Mouse (Mus musculus) left cerebral cortex, adult 2 months (tissue): ENCODE measurements around the gene Foxp1. TPM values are rescaled to one million over a fixed set of nuclear protein-coding genes. Genes with fewer than 3 reads are reported as not detected.

ENCODE experiments used
- DNase-seq, 2 experiments: peaks; one replicate each; pipeline ENCODE4 v3.0.0; 2021 to 2022; ENCODE audit warnings: low spot score in 2 of 2, mixed read lengths in 1 of 2; ENCODE audit errors: extremely low spot score in 1 of 2
- H3K27ac ChIP-seq: fragments of 200-600 bp; 2 replicates; pipeline ENCODE4 v1.8.1; 2022
- H3K4me3 ChIP-seq: fragments of 200-600 bp; 2 replicates; pipeline ENCODE4 v1.8.1; 2022
- CTCF ChIP-seq: fragments of 200-600 bp; IDR thresholded peaks from 2 replicates; pipeline ENCODE4 v1.8.1; 2022; ENCODE audit warnings: antibody characterized with exemption, mild to moderate bottlenecking, moderate library complexity
- intact Hi-C: fragments of 180-260 bp; cut with DNase I; formaldehyde crosslinking; loops from one replicate; pipeline ENCODE4 v1.15.1; 2025
- total RNA-seq, 2 experiments: library from RNA; stranded (reverse); gene quantifications; 2 replicates each; pipeline ENCODE4 v1.2.3; 2021

The Foxp1 gene
- total RNA-seq, 2 experiments from 2014 or later, result 133 to 139 TPM

GRCm38 (mm10) chr6:99478873-99479650 lies 43.5 kb downstream of the Foxp1 start:
- intact Hi-C loops, result no loop called here
- DNase-seq, result no peak
- no peak for TF ChIP-seq CTCF
- Histone ChIP-seq H3K27ac (no peak overlapping the region), H3K4me3 (no peak overlapping the region)

DNA sequence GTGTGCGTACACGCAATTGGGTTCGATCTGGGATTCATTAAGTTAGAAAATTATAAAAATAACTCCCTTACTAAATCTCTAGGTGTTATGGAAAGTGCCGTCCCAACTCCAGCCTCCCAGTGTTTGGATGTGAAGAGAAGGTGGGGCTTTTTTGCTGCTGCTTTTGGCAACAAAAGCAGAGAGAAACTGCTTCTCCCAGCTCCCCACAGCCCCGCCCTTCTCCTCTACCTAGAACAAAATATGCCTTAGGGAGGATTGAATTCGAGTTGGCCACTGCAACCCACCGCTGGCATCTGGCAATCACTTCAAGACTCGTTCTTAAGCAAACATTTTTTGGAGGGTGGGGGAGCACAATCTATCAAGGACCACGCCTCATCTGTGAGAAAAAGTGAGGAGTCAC lies 47.5 kb downstream of the Foxp1 start:
- H3K27ac ChIP-seq, result no peak overlapping the region
- no peak overlapping the region for H3K4me3 ChIP-seq
- intact Hi-C loops, result no loop called here
- DNase-seq, result no peak
- no peak for TF ChIP-seq CTCF

GRCm38 (mm10) chr6:99470906-99471305 lies 51.6 kb downstream of the Foxp1 start:
- DNase-seq, result no peak
- no peak overlapping the region for H3K4me3 ChIP-seq
- no peak overlapping the region for H3K27ac ChIP-seq
- intact Hi-C loops, result no loop called here
- no peak for TF ChIP-seq CTCF

- Histone ChIP-seq H3K4me3 (no peak overlapping the region), H3K27ac (no peak overlapping the region)
- intact Hi-C loops, result no loop called here
- DNase-seq, result no peak
- TF ChIP-seq CTCF, result no peak
These were observed 53.2 kb downstream of the Foxp1 start for GRCm38 (mm10) chr6:99469134-99469834.

- no peak overlapping the region for H3K27ac ChIP-seq
- no peak for TF ChIP-seq CTCF
- intact Hi-C loops, result no loop called here
- H3K4me3 ChIP-seq, result no peak overlapping the region
- DNase-seq, result no peak
These were observed 54.7 kb downstream of the Foxp1 start for GRCm38 (mm10) chr6:99467831-99468230.

GRCm38 (mm10) chr6:99467109-99467508 lies 55.4 kb downstream of the Foxp1 start:
- intact Hi-C loops, result no loop called here
- Histone ChIP-seq H3K27ac (no peak overlapping the region), H3K4me3 (no peak overlapping the region)
- TF ChIP-seq CTCF, result no peak
- no peak for DNase-seq

DNA sequence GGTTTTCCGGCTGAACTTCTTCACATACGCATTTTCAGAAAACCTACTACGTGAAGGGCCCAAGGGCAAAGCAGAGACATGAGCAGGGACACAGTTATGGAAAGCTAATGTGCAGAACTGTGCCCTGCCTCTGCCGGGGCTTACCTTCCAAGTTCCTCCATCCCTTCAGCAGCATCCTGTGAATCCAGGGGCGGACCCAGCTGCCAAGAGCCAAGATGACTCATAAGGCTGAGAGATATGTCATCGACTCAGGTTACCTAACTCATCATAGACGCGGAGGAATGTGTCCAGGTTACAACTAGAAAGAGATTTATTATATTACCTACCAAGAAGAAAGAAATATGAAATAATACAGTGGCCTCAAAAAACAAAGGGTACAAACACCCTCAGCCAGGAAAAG lies 56.2 kb downstream of the Foxp1 start:
- Histone ChIP-seq H3K4me3 (no peak overlapping the region), H3K27ac (no peak overlapping the region)
- DNase-seq, result peak; percentile 31 to 36
- intact Hi-C loops, result no loop called here
- no peak for TF ChIP-seq CTCF

DNA sequence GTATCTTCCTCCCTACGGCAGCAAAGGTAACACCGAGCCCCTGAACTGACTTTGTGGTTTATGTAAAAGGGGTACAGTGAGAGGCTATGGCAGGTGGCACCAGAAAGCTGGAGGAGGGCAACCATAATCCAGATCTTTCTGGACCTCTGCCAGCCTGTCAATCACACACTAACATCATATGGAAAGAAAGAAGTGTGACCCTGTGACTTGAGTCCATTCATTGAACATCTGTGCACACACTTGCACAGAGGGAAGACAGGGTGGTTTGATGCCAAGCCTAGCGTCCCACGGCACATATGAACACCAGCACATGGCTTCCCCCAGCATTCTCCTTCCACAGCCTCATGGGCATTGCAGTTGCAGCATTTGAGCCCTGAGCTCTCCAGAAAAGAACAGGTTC lies 58.1 kb downstream of the Foxp1 start:
- intact Hi-C loops, result no loop called here
- Histone ChIP-seq H3K27ac (no peak overlapping the region), H3K4me3 (no peak overlapping the region)
- DNase-seq, result no peak
- TF ChIP-seq CTCF, result no peak

- no peak for DNase-seq
- TF ChIP-seq CTCF, result no peak
- Histone ChIP-seq H3K27ac (no peak overlapping the region), H3K4me3 (no peak overlapping the region)
- intact Hi-C loops, result no loop called here
These were observed 58.6 kb downstream of the Foxp1 start for GRCm38 (mm10) chr6:99463906-99464305.

DNA sequence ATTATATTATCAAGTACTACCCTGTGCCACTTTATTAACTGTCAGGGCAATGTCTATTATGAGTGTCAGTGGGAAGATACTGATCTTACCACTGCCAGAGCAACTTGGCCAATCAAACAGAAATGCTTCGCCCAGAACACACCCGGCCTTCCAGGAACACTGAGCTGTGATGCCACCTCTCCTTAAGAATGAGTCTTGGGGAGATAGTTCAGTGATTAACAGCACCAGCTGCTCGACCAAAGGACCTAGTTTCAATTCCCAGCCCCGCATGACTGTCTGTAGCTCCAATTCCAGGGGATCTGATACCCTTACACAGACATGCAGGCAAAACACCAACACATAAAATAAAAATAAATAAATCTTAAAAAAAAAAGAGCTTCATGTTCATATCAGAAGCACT lies 63.7 kb downstream of the Foxp1 start:
- DNase-seq, result no peak
- intact Hi-C loops, result no loop called here
- no peak for TF ChIP-seq CTCF
- no peak overlapping the region for H3K4me3 ChIP-seq
- H3K27ac ChIP-seq, result no peak overlapping the region

- Histone ChIP-seq H3K4me3 (no peak overlapping the region), H3K27ac (no peak overlapping the region)
- no peak for DNase-seq
- intact Hi-C loops, result no loop called here
- no peak for TF ChIP-seq CTCF
These were observed 68.6 kb downstream of the Foxp1 start for GRCm38 (mm10) chr6:99453763-99454520.

DNA sequence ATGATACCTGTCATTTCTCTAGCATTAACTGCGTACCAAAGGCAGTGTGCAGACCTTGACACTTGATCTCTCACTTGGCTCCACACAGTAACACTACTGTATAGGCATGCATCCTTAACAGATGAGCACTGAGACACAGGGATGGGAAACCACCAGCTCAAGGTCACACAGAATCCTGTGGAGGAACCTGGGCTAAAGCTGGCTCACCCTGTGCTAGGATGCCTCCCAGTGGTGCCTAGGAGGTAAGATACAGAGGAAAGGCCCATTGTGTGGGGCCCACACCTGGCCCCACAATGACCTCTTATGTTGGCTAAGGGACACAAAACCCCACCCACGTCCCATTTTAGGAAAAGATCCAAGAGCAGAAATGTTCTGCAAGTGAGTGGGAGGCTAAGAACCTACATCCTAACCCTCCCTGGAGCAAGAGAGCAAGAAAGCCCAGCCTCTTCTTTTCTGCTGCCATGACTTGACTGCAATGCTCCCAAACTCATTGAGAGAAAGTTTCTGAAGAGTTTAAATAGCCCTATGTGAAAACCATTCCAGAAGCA lies 69.8 kb downstream of the Foxp1 start:
- H3K27ac ChIP-seq, result no peak overlapping the region
- no peak for DNase-seq
- intact Hi-C loops, result no loop called here
- peak; percentile 43 for TF ChIP-seq CTCF
- no peak overlapping the region for H3K4me3 ChIP-seq
